Mouse (Mus musculus) hindlimb bud, embryonic 11.5 days (tissue): ENCODE measurements around the gene Dnpep.

Source experiments
- DNase-seq: peaks from one replicate; pipeline ENCODE4 v3.0.0-alpha.2; 2012; ENCODE audit warnings: low read depth, low spot score; ENCODE audit errors: extremely low spot score

Dnpep gene

DNA sequence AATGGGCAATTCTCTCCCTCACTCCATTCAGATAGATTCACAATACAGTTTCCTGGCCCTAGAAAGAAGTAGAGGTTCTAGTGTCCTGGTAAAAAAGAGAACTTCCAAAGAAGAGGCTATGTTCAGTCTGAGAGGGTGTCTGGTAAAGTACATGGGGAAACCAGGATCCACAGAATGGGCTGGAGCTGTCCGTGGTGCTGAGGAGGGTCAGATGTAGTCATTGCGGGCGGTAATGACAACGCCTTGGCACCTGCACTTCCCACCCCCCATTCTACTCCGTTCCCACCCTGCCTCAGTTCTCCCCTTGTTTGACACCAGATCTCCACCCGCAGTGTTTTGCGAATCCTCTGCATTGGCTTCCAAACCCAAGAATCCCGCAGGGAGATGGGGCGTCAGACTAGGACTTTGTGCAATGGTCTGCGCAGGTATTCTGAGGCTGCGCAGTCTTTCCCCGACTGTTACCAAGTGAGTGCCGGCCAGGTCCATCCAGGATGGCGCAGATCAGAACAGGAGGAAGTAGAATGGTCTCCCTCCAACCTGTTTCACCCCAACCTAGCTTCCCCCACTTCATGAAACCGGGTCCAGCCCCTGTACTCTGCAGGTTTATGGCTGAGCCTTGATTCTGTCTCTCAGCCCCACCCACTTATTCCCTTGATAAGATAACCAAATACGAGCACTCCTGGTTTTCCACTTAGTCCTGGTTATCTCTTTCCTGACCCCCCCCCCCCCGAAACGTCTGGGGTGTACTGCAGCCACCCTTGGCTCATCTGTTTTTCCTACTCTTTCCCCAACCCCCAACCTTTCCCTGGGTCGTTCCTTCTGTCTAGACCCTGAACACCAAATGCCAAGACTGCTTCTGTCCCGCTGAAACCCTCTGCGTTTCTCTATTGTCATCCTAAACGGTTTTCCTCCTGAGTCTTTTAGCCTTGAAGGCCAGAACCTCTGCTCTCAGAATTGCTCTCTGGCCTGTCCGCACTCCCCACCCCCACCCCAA lies 40.3 kb downstream of the Dnpep start:
- peak; percentile 44 for DNase-seq

GRCm38 (mm10) chr1:75264091-75264880 lies 53.5 kb downstream of the Dnpep start, which contains the start of gene Ptprn:
Gene Ptprn (minus strand): TSS chr1:75264502.
- no peak for DNase-seq

- DNase-seq = no peak
Observed at GRCm38 (mm10) chr1:75262969-75263951, 54.5 kb downstream of the Dnpep start.

DNA sequence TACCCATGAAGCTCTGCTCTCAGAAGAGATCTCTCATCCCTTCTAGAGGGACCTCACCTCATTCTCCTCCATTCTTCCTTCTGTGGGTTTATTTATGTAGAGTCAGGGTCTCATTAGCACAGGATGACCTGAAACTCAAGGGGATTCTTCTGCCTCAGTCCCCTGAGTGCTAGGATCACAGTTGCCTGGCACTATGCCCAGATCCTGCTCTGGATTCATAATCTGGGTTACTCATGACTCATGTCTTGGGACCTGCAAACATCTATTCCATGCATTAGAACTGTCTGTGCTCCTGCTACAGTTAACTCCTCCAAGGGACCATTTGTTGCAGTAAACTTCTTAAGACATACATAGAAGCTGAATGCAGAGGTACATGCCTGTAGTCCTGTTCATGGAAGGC lies 56.5 kb downstream of the Dnpep start:
- DNase-seq = no peak
